Mouse (Mus musculus): ENCODE data around the gene Itgb5.

- TF ChIP-seq POLR2A (IDR thresholded peaks at IDR 0.05; ENCODE audit: low read depth, low read length) (no peak), GABPA (IDR thresholded peaks at IDR 0.05; ENCODE audit: insufficient replicate concordance, low read depth, low read length) (no peak), CTCF (conservative IDR thresholded peaks at IDR 0.05 in 1 of 2, IDR thresholded peaks at IDR 0.05 in 1 of 2; ENCODE audit: low read depth in 2 of 2, low read length in 2 of 2) (no peak), JUND (conservative IDR thresholded peaks at IDR 0.05; ENCODE audit: low read depth, low read length) (no peak), PAX5 (IDR thresholded peaks at IDR 0.05; ENCODE audit: low read length) (no peak), CHD1 (IDR thresholded peaks at IDR 0.05; ENCODE audit: low read depth, low read length) (no peak), TBP (conservative IDR thresholded peaks at IDR 0.05; ENCODE audit: low read depth, low read length) (no peak), EP300 (IDR thresholded peaks at IDR 0.05; ENCODE audit: low read length) (no peak), MEF2A (IDR thresholded peaks at IDR 0.05; ENCODE audit: borderline replicate concordance, low read depth, low read length) (no peak)
Measured at GRCm38 (mm10) chr16:33829842-33830511, 512 bp downstream of the Itgb5 start.

Measured in CH12.LX (cell line).